Mouse (Mus musculus): ENCODE measurements around the gene Pnliprp2.

- TF ChIP-seq POLR2A (IDR thresholded peaks at IDR 0.05; ENCODE audit: low read depth, low read length) = no peak
- TF ChIP-seq CTCF (conservative IDR thresholded peaks at IDR 0.05; ENCODE audit: insufficient read depth, insufficient read length, low read depth, low read length) = no peak
Observed at GRCm38 (mm10) chr19:58741036-58741435, 18.5 kb upstream of the Pnliprp2 start.

All from kidney, adult 2 months (tissue).